Mouse (Mus musculus) hindbrain, embryonic 13.5 days (tissue): ENCODE measurements at regions not wholly inside any gene's neighbourhood (a gene's known extent, or its start where the extent isn't known, plus 50 kb on each side); places are given as distances from the start of the nearest gene placed in this dataset.

Experiments
- ATAC-seq: fragments of 200-750 bp; cut with Nextera tagmentation; 2 replicates; pipeline ENCODE4 v1.8.0; 2017; ENCODE audit warnings: moderate TSS enrichment; ENCODE audit not compliant: low FRiP score
- H3K27ac ChIP-seq: fragments of 300-500 bp; sonication (generic); 2 replicates; pipeline ENCODE4 v1.5.1; 2015; ENCODE audit warnings: inconsistent platforms, mild to moderate bottlenecking, moderate library complexity
- H3K27me3 ChIP-seq: fragments of 300-500 bp; sonication (generic); 2 replicates; pipeline ENCODE4 v1.6.1; 2015; ENCODE audit warnings: mild to moderate bottlenecking, inconsistent platforms
- H3K36me3 ChIP-seq: fragments of 300-500 bp; sonication (generic); 2 replicates; pipeline ENCODE4 v1.6.1; 2015; ENCODE audit warnings: mild to moderate bottlenecking, inconsistent platforms
- H3K4me1 ChIP-seq: fragments of 300-500 bp; sonication (generic); replicated peaks from 2 replicates; pipeline ENCODE4 v1.6.1; 2015; ENCODE audit warnings: inconsistent platforms
- H3K4me2 ChIP-seq: fragments of 300-500 bp; sonication (generic); 2 replicates; pipeline ENCODE4 v1.6.1; 2015; ENCODE audit warnings: inconsistent platforms, mild to moderate bottlenecking, moderate library complexity
- H3K4me3 ChIP-seq: fragments of 300-500 bp; sonication (generic); 2 replicates; pipeline ENCODE4 v1.5.1; 2015; ENCODE audit warnings: mild to moderate bottlenecking, inconsistent platforms
- H3K9ac ChIP-seq: fragments of 300-500 bp; sonication (generic); 2 replicates; pipeline ENCODE4 v1.6.1; 2015; ENCODE audit warnings: mild to moderate bottlenecking, inconsistent platforms
- H3K9me3 ChIP-seq: fragments of 300-500 bp; sonication (generic); 2 replicates; pipeline ENCODE4 v1.6.1; 2016; ENCODE audit warnings: inconsistent platforms
- WGBS: fragments of 180-500 bp; shearing (Covaris S2); methylation state at CpG from one replicate; pipeline ENCODE4 v1.1.7; 2015; 5-methylcytosine and 5-hydroxymethylcytosine counted together

DNA sequence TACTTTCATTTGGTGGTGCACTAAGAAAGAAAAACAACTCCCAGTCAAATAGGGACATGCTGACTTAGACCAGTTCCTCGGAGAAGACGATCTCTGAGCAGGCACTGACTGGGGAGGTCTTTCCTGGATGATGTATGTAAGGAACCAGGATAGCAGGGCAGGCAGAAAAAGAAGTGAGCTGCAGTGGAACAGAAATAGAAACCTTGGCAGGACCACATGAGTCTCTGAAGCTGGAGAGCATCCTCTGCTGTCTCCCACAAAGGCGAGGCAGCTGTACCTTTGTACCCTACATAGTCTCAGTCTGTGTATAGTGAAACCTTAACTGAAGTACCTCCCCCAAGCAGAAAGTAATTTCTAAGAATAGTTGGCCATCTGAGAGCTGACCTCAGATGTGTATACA lies 104.4 kb upstream of the Gm37988 start:
- H3K9ac ChIP-seq, result no peak overlapping the region
- H3K4me3 ChIP-seq, result no peak overlapping the region
- WGBS, result 91% methylated on average over 3 of the region's 3 CpGs
- no peak for ATAC-seq
- no peak overlapping the region for H3K27ac ChIP-seq
- no peaks in the 10 kb centered on the region for H3K4me1 ChIP-seq
- no peaks in the 10 kb centered on the region for H3K27me3 ChIP-seq
- no peaks in the 10 kb centered on the region for H3K9me3 ChIP-seq
- no peaks in the 10 kb centered on the region for H3K36me3 ChIP-seq
- H3K4me2 ChIP-seq, result no peak overlapping the region

DNA sequence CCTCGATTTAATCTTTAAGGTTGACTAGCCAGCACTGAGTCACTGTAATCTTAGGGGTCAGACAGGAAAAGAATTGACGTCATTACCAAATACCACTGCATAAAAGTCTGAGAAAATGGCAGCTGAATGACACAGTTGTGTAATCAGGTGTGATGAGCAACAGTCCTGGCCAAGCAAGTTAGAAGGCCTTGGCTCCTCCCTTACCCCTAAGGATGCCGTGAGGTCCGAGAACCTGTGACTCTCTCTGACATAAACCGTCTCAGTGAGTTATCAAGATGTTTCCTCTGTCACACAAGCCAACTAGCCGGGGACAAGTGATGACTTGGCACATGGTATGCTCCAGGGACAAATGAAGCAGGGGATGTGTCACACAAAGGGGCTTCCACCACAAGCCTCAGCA lies 101.5 kb upstream of the Gm37988 start:
- Histone ChIP-seq H3K9me3 (no peaks in the 10 kb centered on the region), H3K4me1 (no peaks in the 10 kb centered on the region), H3K4me2 (no peak overlapping the region), H3K27me3 (no peaks in the 10 kb centered on the region), H3K4me3 (no peak overlapping the region), H3K36me3 (no peaks in the 10 kb centered on the region), H3K27ac (no peak overlapping the region), H3K9ac (no peak overlapping the region)
- ATAC-seq, result no peak
- WGBS, result 91% methylated on average over 6 of the region's 6 CpGs

DNA sequence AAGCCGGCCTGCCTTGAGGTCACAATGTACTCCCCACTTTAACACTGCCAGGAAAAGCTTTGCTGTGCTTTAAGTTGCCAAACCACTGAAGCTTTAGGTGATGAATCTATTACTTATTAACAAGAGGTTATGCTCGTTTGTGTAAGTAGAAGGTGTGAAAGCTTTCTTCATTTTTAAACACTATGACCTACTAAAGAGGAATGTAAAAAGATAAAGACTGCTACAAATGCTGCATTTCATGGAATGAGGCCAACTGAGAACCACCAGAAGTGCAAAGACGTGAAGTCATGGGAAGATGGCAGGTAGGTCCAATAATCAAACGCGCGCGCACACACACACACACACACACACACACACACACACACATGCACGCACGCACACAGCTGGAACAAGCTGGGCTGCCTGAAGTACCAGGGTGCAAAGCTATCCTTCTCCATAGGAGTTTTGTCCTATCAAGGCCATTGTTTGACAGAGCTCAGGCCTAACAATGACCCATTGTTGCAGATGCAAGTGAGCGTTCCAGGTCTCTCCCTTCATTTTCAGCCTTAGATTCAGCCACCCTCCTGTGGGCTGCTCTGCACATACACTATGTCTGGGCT lies 85.3 kb upstream of the Gm37988 start:
- Histone ChIP-seq H3K4me1 (no peaks in the 10 kb centered on the region), H3K27me3 (no peaks in the 10 kb centered on the region), H3K9me3 (no peaks in the 10 kb centered on the region), H3K9ac (no peak overlapping the region), H3K4me2 (no peak overlapping the region), H3K27ac (no peak overlapping the region), H3K4me3 (no peak overlapping the region), H3K36me3 (no peaks in the 10 kb centered on the region)
- ATAC-seq, result no peak
- WGBS, result 88% methylated on average over 10 of the region's 10 CpGs
